Mouse (Mus musculus) liver, adult (tissue): ENCODE data around the gene Kcnk4.
A peak's percentile ranks its signal among the peaks of the same experiment; 100 is the strongest.

Source experiments
- GATA4 ChIP-seq: IDR thresholded peaks from 2 replicates; pipeline ENCODE4 v1.6.1; 2014; ENCODE audit warnings: mild to moderate bottlenecking, low read length; ENCODE audit not compliant: insufficient replicate concordance

The Kcnk4 gene

GRCm38 (mm10) chr19:6934195-6934977 lies at the start of gene Kcnk4:
Gene Kcnk4 (minus strand): TSS chr19:6934515.
- TF ChIP-seq GATA4 = no peak

- TF ChIP-seq GATA4 = no peak
Measured at GRCm38 (mm10) chr19:6983621-6984020, 49.3 kb upstream of the Kcnk4 start.

- TF ChIP-seq GATA4 = no peak
Measured at GRCm38 (mm10) chr19:6981465-6981864, 47.1 kb upstream of the Kcnk4 start.

GRCm38 (mm10) chr19:6980381-6981093 lies 46.2 kb upstream of the Kcnk4 start, which contains the start of gene Fkbp2:
Gene Fkbp2 (minus strand): TSS chr19:6980501.
- TF ChIP-seq GATA4 = 0 out of 2 replicates have a peak, but pooled peaks have one; percentile 0

GRCm38 (mm10) chr19:6979486-6980380 lies 45.4 kb upstream of the Kcnk4 start:
- 0 out of 2 replicates have a peak, but pooled peaks have one; percentile 4 for TF ChIP-seq GATA4

GRCm38 (mm10) chr19:6979001-6979479 lies 44.7 kb upstream of the Kcnk4 start:
- no peak for TF ChIP-seq GATA4

GRCm38 (mm10) chr19:6978639-6978974 lies 44.3 kb upstream of the Kcnk4 start:
- TF ChIP-seq GATA4 = no peak

GRCm38 (mm10) chr19:6977759-6978638 lies 43.7 kb upstream of the Kcnk4 start:
- no peak for TF ChIP-seq GATA4

- no peak for TF ChIP-seq GATA4
Measured at GRCm38 (mm10) chr19:6975537-6976521, 41.5 kb upstream of the Kcnk4 start, which contains the start of gene Plcb3. Gene Plcb3 (minus strand): TSS chr19:6976470.

GRCm38 (mm10) chr19:6974211-6975205 lies 40.2 kb upstream of the Kcnk4 start, which contains the start of gene Ppp1r14b:
Gene Ppp1r14b (plus strand): TSS chr19:6974968.
- TF ChIP-seq GATA4 = no peak

- TF ChIP-seq GATA4 = no peak
Measured at GRCm38 (mm10) chr19:6973581-6974190, 39.4 kb upstream of the Kcnk4 start.
